Mouse (Mus musculus): ENCODE measurements around the gene Bco2. TPM values are rescaled to one million over a fixed set of nuclear protein-coding genes. Genes with fewer than 3 reads are reported as not detected.

Bco2 gene
- polyA plus RNA-seq, 1 experiment from 2014 or later, result 0.12 TPM

- Histone ChIP-seq H3K9me3 (ENCODE audit: control insufficient read depth, low read length) (no peaks in the 10 kb centered on the region), H3K27me3 (ENCODE audit: control insufficient read depth, insufficient read depth, low read length) (no peaks in the 10 kb centered on the region), H3K4me3 (ENCODE audit: control insufficient read depth in 1 of 2, insufficient read depth in 1 of 2, low read depth in 1 of 2, low read length in 2 of 2) (peak overlapping the region; percentile 1 to 14; a peak in 3 of 4 replicates), H3K9ac (ENCODE audit: low read length) (0 out of 2 replicates have a peak overlapping the region, but pooled peaks have one; percentile 30), H3K4me1 (ENCODE audit: control insufficient read depth in 2 of 2, insufficient read depth in 2 of 2, low read length in 2 of 2) (peaks cover 5 to 6% of the 10 kb centered on the region in 2 experiments; a peak in 2 of 4 replicates), H3K4me2 (ENCODE audit: low read length) (peak overlapping the region; percentile 59), H3K27ac (replicated peaks in 1 of 2; ENCODE audit: control insufficient read depth in 1 of 2, insufficient read depth in 1 of 2, low read depth in 2 of 2, low read length in 2 of 2) (no peak overlapping the region), H3K36me3 (ENCODE audit: control insufficient read depth, insufficient read depth, low read length) (no peaks in the 10 kb centered on the region)
- 8% methylated on average over 10 of the region's 10 CpGs for WGBS
- ATAC-seq (ENCODE audit: insufficient number of reproducible peaks, insufficient read depth, low FRiP score, low read depth), result no peak
Measured at GRCm38 (mm10) chr9:50485521-50485920, 69.5 kb downstream of the Bco2 start.

Other genes with a start within 250 kb of the Bco2 start
- 290 and 358 TPM in 2 replicates for gene Rpl10-ps3, start 210.2 kb downstream of the Bco2 start, polyA plus RNA-seq (2014; fragmentation: Nextera tagmentation; extraction: Ambion mirVana)
- gene Plet1, start 60.7 kb downstream of the Bco2 start, polyA plus RNA-seq (2014; fragmentation: Nextera tagmentation; extraction: Ambion mirVana), result 0.15 and 0.31 TPM in 2 replicates
- gene Pts, start 26.5 kb downstream of the Bco2 start, polyA plus RNA-seq (2014; fragmentation: Nextera tagmentation; extraction: Ambion mirVana), result 88.7 and 98.4 TPM in 2 replicates
- gene Il18, start 354 bp downstream of the Bco2 start, polyA plus RNA-seq (2014; fragmentation: Nextera tagmentation; extraction: Ambion mirVana), result 4.5 and 5.5 TPM in 2 replicates
- gene Tex12, start 6.1 kb upstream of the Bco2 start, polyA plus RNA-seq (2014; fragmentation: Nextera tagmentation; extraction: Ambion mirVana), result 0.31 TPM in 1 of 2 replicates, not detected in the other
- 751 and 787 TPM in 2 replicates for gene Sdhd, start 48.6 kb upstream of the Bco2 start, polyA plus RNA-seq (2014; fragmentation: Nextera tagmentation; extraction: Ambion mirVana)
- gene Timm8b, start 48.7 kb upstream of the Bco2 start, polyA plus RNA-seq (2014; fragmentation: Nextera tagmentation; extraction: Ambion mirVana), result 338 and 373 TPM in 2 replicates
- 1.9 TPM in 2 replicates for gene Pih1d2, start 62.1 kb upstream of the Bco2 start, polyA plus RNA-seq (2014; fragmentation: Nextera tagmentation; extraction: Ambion mirVana)
- gene Nkapd1, start 62.3 kb upstream of the Bco2 start, polyA plus RNA-seq (2014; fragmentation: Nextera tagmentation; extraction: Ambion mirVana), result 15.4 and 18.3 TPM in 2 replicates
- 161 TPM in 2 replicates for gene Dlat, start 104.6 kb upstream of the Bco2 start, polyA plus RNA-seq (2014; fragmentation: Nextera tagmentation; extraction: Ambion mirVana)
- gene Dixdc1, start 184.3 kb upstream of the Bco2 start, polyA plus RNA-seq (2014; fragmentation: Nextera tagmentation; extraction: Ambion mirVana), result 11.9 and 12.5 TPM in 2 replicates
- gene 2310030G06Rik, start 191.4 kb upstream of the Bco2 start, polyA plus RNA-seq (2014; fragmentation: Nextera tagmentation; extraction: Ambion mirVana), result 10.3 and 11.4 TPM in 2 replicates
- gene Cryab, start 196.1 kb upstream of the Bco2 start, polyA plus RNA-seq (2014; fragmentation: Nextera tagmentation; extraction: Ambion mirVana), result 1,286 and 1,345 TPM in 2 replicates
- 312 and 322 TPM in 2 replicates for gene Hspb2, start 197.2 kb upstream of the Bco2 start, polyA plus RNA-seq (2014; fragmentation: Nextera tagmentation; extraction: Ambion mirVana)
- 9.0 and 9.1 TPM in 2 replicates for gene Fdxacb1, start 213.1 kb upstream of the Bco2 start, polyA plus RNA-seq (2014; fragmentation: Nextera tagmentation; extraction: Ambion mirVana)
- gene Alg9, start 219.8 kb upstream of the Bco2 start, polyA plus RNA-seq (2014; fragmentation: Nextera tagmentation; extraction: Ambion mirVana), result 28.5 and 31.5 TPM in 2 replicates
- gene 1110032A03Rik, start 220.3 kb upstream of the Bco2 start, polyA plus RNA-seq (2014; fragmentation: Nextera tagmentation; extraction: Ambion mirVana), result 27.5 and 33.4 TPM in 2 replicates

Measured in heart, embryonic 14.5 days (tissue).